Mouse (Mus musculus) urinary bladder, postnatal 25 days (tissue): ENCODE results near the gene Igsf21.

ENCODE experiments used
- DNase-seq: peaks from one replicate; pipeline ENCODE4 v3.0.0; 2022; ENCODE audit warnings: low spot score

Igsf21 gene

DNA sequence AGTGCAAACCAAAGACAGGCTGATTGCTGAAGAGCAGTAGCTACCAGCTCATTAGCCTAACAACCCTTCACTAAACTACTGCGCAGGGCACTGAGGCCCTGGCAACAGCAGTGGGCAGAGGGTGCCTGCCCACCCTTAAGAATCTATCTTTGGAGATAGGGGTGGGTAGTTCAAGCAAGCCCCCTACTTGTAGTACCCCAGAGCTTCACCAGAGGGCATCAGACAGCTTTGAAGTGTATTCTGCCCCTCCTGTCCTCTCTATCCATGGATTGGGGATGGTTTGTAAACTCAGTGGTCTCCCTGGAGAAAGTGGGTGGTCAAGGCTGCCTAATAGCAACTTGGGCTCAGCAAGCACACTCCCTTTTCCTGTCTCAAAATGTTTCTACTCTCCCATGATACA lies 146.4 kb downstream of the Igsf21 start:
- DNase-seq = no peak

DNA sequence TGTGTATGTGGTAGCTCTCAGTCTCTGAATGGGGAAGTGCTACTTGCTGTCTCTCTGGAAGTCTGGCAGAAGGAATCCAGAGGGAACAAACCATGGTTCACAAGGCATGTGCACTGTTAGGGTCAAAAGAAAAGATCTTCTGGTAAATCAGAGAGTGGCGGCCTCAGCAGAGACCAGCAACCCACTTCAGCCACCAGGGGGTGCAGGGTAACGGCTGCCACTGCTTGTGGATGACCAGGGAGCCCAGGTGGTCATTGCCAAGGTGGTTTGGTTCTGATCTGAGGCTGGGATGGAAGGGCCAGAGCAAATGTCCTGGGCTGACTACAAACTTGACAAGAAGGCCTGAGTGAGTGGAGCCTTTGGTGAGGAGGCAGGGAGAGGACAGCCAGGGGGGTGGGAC lies 150.3 kb downstream of the Igsf21 start:
- no peak for DNase-seq

DNA sequence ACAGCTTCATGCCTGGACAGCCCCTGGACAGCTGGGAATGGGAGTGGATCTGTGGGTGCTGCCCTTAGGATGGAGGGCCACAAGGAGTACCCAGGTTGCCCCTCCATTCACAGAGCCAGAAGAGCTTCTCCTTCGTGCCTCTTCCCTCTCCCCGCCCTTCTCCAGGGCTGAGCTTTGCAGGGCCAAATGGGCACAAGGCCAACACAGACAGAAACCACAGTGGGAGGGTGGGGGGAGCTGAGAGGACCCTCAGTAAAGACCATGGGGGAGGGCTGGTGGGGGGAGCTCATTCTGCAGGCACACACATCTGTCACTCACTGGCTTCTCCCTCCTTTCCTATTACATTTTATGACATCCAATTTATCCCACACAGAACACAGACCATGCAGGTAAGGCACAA lies 151.7 kb downstream of the Igsf21 start:
- DNase-seq = no peak

DNA sequence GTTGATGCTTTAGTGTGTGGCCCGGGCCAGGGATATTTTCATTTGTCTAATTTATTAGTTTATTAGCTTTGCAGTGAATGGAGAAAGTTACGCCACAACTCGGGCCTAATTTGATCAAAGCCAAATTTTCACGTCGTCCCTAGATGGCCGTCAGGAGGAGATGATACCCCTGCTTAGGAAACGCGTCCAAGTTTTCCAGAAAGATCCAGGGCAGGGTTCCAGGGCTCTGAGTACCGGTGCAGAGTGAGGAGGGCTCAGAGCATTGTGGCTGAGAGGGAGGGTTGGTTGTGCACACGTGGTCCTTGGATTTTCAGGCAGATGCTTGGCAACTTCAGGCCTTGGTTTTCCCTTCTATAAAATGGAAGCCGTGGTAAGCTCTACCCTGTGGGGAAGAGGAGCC lies 154.2 kb downstream of the Igsf21 start:
- DNase-seq = no peak

DNA sequence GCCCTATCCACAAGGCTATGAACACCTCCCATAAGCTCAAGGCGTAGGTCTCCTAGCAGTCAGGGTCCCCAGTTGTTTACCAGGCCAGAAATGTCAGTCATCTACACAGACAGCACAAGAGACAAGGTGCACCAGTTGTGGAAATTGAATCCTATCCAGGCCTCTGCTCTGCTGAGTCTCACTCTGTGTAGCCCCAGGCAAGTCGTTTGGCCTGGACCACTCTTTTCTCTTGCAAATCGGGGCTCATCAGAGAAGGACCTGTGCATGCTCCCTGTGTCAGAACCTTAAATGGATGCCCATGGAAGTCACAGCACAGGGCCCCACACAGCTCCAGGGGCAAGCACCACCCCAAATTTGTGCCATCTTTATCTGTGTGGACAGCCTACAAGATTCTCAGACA lies 154.9 kb downstream of the Igsf21 start:
- no peak for DNase-seq

DNA sequence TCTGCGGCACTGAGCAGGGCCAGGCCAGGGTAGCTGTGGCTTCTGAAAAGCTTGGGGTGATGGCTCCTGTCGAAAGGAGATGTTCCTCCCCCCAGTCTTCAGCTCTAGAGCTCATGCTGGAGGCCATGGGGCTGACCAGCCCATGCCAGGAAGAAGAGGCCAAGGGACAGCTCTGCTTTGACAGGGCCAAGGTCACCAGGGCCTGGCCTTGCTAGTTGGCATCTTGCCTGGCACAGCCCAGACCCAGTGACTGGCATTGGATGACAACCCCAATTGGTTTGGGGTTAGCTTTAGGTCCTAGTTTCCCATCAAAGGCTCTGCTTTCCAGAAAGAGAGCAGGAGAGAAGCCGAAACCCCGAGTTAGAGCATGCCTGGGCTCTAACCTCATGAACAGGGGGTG lies 156.9 kb downstream of the Igsf21 start:
- DNase-seq = no peak

DNA sequence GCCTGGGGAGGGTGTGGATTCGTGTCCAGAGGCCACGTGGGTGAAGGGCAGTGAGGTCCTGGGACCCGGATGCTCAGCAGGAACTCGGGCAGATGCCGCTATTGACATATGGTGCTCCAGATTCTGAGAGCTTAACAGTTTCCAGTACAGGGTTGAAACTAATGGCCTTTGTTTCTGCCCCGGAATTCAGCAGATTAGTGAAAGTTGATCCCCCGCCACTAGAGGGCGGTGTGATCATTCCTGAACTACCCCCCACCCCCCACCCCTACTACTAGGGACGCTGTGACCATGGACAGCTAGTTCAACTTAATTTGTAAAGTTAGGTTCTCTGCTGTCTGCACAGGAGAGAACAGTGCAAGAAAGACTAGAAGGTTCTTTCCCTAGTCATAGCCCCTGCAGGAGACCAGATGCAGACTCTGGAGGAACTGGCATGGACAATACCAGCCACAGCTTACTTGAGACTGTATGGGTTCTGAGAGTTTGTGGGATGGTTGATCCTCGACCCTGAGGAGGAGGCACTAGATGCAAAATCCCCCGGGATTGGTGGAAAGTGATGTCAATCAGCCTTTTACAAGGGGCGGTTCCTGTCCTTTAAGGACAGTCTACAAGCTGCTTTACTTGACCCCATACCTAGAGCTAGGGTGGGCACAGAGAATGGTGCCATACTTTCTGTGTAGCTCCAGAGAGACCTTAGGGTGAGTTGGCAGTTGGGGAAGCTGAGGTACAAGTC lies 157.7 kb downstream of the Igsf21 start:
- no peak for DNase-seq

DNA sequence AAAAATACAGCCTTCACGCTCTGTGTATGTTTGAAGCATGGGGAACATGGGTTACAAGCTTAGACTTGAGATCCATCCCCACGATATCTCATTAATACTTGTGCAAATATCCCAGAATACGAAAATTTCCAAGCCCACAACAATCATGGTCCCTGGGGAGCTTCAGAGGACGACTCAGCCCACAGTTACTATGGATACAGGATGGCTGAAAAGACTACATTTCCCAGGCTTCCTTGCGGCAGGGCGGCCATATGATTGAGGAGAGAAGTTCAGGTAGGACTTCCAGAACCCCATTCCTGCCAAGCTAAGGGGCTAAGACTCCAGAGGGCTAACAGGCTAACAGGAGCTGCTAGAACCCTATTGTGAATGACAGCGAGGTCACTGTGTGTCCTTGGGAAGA lies 160.4 kb downstream of the Igsf21 start:
- no peak for DNase-seq

DNA sequence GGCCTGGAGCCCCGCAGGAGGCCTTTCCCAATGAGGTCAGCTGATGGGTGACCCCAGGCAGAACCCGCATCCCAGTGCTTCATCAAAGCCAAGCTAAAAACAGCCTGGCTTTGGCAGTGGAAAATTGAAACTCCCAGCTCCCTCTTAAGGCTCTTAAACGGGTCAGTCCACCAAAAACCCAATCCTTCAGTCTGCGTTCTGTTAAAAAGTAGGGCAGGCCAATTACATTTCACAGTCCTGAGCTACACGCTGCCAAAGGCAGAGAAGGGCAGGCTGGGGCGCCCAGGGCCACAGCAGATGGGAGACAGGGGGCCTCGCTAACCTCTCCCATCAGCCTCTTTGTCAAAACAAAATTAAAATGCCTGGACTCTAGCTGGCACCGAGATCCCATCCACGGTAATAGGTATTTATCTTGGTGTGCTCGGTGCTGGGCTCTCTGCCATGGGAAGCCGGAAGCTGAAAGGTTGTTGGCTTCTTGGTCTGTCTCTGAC lies 162.0 kb downstream of the Igsf21 start:
- DNase-seq = no peak

DNA sequence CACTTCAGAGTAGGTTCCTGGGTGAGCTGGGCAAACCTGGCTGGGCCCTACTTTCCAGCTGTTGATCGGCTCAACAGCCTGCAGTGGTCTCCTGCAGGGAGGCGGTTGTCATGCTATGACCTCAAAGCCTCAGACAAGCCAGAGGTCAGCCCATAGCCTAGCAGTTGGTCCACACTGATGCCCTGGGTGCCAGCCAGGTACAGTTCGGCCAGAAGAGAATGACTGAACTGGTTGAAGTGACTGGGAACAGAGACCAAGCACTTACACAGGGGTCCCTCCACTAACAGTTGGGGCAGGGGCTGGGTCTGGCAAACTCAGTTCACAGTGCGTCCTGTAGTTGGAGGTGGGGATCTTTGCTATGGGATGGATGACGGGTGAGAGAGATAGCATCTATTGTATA lies 162.5 kb downstream of the Igsf21 start:
- DNase-seq = no peak

DNA sequence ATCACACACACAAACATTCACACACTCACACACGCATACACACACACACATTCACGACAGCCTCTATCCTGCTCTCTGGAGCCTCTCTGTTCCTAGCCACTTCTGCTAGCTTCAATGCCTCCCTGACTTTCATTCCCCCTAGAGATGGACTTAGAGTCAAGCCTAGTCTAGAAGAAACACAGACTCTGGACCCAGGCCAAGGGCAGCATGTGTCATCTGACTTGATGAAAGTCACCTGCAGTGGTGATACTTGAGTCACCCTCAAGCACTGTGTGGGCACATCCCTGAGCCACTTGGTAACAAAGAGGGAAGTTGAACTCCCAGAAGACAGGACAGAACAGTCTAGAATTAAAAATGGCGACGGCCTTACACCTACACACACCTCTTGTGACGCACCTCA lies 168.2 kb downstream of the Igsf21 start:
- no peak for DNase-seq

DNA sequence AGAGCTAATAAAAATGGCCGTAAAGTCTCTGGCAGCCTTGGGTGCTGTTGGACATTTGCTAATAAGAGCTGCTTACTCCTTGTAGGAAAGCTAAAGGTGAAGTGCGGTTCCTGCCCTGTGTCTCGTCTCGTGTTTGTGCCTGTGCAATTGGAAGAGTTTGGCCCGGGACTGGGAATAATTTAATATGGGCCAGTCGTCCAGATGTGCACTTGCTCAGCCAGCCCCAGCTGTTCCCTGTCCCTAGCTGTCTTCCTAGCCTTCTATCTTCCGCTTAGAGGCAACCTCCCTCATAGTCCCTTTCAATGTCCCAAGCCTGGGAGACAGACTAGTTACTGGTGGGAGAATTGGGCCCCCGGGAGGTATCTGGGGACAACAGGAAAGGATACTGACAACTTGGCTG lies 169.0 kb downstream of the Igsf21 start:
- DNase-seq = no peak

DNA sequence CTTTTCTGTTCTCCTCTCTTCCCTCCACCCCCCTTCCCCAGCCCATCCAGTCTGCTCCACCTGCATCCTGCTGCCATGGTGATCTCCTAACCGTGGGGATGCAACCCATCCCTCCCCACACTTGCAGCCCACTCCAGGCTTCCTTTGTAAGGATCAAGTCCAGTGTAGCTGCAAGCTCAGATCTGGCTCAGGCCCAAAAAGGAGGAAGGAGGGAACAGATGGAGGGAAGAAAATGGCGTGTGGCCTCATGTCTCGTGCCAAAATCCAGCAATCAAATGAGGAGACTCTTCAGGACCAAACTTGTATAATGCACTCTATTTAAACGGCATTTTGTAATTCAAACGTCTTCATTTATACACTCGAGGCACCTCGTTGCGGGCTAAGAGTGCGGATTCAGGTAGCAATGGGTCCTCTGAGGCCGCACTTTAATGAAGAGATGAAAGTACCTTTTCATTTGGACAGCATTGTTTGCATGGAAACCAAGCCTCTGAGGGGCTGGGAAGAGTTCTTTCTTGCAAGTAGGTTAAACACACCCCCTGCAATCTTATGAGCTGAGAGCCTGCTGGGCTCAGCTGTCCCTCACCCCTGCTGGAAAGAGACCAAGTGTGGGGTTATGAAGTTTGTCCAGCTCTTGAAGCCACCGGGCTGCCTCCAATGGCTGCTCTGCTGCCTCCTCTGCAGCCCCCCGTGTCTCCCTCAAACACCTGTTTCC lies 169.6 kb downstream of the Igsf21 start:
- DNase-seq = no peak

DNA sequence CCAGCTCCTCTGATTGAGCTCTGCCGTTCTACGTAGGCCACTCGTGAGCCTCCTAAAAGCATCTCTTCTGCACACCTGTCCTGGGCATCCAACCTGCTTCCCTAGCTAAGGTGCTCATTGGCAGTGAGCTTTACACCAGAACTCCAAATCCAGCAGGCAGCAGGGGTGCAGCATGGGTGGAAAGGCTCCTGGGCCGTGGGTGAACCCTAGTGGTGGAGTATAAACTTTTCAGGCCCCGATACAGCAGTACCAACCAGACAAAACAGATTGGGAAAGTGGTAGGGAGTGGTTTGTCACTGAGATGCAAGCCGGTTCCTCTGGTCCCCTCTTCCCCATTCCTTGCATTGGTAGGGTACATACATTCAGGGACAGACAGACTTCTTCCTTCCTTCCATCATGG lies 170.2 kb downstream of the Igsf21 start:
- no peak for DNase-seq

DNA sequence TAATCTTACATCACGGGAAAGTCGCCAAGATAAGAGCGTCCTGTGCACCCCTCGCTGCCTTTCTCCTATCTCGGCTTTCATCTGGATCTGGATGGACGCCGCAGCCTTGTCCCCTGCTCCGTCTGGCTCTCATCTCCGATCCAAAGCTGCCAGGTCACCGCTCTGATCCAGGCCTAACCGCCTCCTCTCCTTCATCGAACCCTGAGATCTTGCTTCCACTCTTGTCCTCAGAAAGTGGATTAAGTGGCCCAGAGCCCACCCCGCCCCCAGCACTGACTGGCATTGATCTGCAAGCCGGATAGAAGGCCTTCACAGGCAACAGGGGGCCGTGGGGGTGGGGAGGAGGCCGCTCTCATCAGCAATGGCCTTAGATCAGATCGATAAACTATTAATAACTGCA lies 175.5 kb downstream of the Igsf21 start:
- DNase-seq = no peak

DNA sequence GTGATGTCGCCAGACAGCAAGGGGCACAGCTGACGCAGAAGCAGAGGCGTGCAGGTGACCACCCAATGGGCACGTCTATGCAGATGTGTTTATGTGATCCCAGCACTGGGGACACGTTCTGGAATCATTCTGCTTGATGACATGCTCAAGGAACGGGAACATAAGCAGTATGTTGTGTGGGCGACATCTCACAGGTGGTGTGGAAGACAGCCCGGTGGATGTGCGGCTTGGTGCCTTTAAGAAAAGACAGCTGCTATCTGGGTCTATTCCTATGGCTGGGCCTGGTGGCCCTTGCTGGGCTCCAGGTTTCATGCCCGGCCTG lies 176.3 kb downstream of the Igsf21 start:
- DNase-seq = no peak

DNA sequence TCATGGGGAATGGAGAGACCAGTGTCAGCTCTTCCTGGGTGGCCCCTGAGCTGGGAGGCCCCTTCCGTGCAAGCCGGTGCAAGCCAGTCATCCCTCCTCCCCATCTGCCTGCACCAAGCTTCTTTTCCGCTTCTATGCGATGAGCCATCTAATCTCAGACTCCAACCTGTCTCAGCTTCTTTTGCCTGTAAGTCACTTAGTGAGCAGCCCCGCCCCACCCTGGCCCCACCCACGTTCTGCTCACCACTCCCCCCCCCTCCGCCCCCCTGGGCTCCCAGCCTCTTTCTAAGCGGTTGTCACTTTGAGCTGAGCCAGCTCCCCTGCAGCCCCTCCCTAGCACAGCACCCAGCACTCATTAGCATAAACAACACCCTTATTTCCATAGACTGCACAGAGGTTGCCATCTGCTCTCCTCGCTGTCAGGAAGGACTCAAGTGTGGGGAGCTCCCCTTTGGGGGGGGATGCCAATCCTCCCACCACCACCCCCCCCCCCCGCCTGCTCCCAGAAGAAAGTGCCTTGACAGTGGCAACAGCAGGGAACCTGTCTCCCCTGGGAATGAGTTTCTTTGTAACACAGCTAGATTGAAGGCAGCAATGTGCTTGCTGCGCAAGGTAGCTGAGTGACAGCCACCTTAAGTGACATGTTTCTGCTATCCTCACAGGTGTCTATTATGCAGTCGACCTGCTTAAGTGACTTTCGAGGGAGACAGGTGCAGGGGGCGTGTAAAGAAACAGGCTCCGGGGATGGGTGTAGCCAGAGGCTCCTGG lies 176.8 kb downstream of the Igsf21 start:
- no peak for DNase-seq

DNA sequence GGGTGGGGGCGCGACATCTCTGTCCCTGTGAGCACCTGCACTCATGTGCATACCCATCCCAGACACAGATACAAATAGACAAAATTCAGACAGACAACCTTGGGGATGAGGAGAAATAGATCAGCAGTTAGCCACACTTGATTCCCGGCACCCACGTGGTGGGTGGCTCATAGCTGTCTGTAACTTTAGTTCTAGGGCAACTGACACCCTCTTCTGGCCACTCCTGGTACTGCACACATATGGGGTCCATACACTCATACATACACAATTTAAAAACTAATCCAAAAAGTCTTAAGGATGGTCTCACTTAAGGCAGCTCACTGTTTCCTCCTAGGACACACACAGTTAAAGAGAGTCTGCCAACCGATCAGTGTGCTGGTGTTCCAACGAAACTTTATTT lies 178.1 kb downstream of the Igsf21 start:
- DNase-seq = no peak

DNA sequence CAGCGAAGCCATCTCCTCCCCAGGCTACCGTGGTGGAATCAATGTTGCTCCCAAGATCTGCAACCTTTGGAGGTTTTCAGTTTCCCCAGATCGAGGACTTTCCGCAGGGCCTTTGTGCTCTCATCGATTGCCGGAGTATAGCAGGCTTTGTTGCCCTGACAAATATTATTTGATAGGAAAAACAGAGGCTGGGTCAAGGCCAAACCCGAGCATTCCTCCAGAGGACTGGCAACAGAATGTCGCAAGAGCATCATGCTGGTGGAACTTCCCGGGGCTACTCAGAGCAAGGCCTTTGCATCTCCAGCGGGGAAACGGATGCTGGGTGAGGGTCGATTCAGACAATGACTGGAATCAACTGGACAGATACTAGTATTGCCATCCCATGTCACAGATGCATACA lies 180.6 kb downstream of the Igsf21 start:
- DNase-seq = no peak

DNA sequence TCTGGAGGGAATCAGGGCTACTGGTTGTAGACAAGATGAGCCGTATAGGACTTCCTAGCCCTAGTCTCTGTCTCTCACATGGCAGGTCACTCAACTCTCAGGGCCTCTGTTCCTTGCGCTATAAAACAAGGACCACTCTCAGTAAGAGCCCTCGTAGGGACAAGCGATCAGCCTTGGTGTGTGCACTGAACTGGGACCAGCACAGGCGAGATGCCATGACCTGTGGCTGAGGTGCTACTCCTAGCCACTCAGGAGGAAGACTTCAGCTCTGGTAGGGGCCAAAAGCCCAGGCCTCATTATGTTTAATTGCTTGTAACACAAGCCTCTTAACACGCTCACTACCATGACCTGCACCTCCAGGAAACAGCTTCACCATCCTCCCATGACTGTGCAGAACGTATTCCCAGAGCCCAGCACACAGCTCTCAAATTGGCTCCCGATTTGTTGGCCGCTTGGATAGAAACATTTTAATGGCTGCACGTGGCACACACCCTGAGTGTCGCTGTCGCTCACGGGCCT lies 183.4 kb downstream of the Igsf21 start:
- no peak for DNase-seq

DNA sequence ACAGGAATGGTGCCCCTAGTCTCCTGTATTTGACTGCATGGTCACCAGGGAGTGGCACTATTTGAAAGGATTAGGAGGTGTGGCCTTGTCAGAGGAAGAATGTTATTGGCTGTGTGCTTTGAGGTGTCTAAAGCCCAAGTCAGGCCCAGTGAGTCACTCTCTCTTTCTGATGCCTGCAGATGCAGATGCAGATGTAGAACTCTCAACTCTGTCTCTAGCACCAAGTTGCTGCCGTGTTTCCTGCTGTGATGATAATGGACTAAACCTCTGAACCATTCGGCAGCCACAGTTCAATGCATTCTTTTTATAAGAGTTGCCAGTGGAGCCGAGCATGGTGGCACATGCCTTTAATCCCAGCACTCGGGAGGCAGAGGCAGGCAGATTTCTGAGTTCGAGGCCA lies 186.3 kb downstream of the Igsf21 start:
- DNase-seq = no peak

DNA sequence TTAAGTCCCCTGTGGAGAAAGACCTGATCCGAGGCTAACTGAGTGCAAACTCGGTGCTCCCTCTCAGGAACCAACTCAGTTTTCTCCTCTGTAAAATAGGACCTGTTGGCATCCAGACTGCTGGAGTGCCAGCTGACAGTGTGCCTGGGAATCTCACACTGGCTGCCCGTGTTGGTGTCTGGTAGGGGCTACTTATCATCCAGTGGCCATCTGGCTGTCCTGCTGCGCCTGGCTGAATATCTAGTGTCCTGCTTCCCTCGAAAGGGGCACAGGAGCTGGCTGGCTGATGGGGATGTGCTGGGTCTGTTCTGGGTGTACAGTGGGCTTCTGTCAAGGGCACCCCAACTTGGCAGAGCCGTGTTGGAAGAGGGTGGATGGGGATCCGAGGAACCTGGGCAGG lies 193.5 kb downstream of the Igsf21 start:
- no peak for DNase-seq

DNA sequence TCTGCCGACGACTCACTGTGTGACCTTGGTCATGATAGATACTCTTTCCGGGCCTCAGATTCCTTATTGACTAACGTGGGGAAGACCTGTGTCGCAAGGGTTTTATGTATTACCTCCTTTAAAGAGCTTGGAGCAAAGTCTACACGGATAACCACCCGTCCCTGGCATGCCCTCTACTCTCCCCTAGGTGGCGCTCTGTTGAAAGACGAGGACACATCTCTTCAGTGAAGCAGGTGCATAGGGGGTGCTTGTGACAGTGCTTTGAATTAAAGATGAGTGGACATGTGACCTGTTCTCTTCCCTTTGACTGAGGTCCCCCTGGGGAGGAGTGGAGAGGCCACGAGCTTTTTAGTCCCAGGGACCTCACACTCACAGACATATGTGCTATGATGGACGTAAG lies 194.0 kb downstream of the Igsf21 start:
- no peak for DNase-seq
